Mouse (Mus musculus) left cerebral cortex, adult 2 months (tissue): Measurements from ENCODE around the gene Rnf103. TPM values are rescaled to one million over a fixed set of nuclear protein-coding genes. Genes with fewer than 3 reads are reported as not detected.

ENCODE experiments used
- DNase-seq, 2 experiments: peaks; one replicate each; pipeline ENCODE4 v3.0.0; 2021 to 2022; ENCODE audit warnings: low spot score in 2 of 2, mixed read lengths in 1 of 2; ENCODE audit errors: extremely low spot score in 1 of 2
- H3K27ac ChIP-seq: fragments of 200-600 bp; 2 replicates; pipeline ENCODE4 v1.8.1; 2022
- H3K4me3 ChIP-seq: fragments of 200-600 bp; 2 replicates; pipeline ENCODE4 v1.8.1; 2022
- CTCF ChIP-seq: fragments of 200-600 bp; IDR thresholded peaks from 2 replicates; pipeline ENCODE4 v1.8.1; 2022; ENCODE audit warnings: antibody characterized with exemption, mild to moderate bottlenecking, moderate library complexity
- intact Hi-C: fragments of 180-260 bp; cut with DNase I; formaldehyde crosslinking; loops from one replicate; pipeline ENCODE4 v1.15.1; 2025
- total RNA-seq, 2 experiments: library from RNA; stranded (reverse); gene quantifications; 2 replicates each; pipeline ENCODE4 v1.2.3; 2021

Rnf103 gene
- total RNA-seq, 2 experiments from 2014 or later = 50.9 to 54.8 TPM

GRCm38 (mm10) chr6:71543686-71544499 lies 50.2 kb downstream of the Rnf103 start, which contains the start of gene Chmp3:
Chmp3 (plus strand) TSS chr6:71543797.
- peak within 1 kb of the TSS; percentile 88 for H3K4me3 ChIP-seq
- DNase-seq = peak; percentile 95 to 97

GRCm38 (mm10) chr6:71555507-71555951 lies 61.8 kb downstream of the Rnf103 start:
- no peak overlapping the region for H3K4me3 ChIP-seq
- H3K27ac ChIP-seq = no peak overlapping the region
- no peak for TF ChIP-seq CTCF
- no peak for DNase-seq
- intact Hi-C loops = no loop called here

More at GRCm38 (mm10) chr6:71543686-71544499, 50.2 kb downstream of the Rnf103 start, which contains the start of gene Chmp3:
- peak within 1 kb of the TSS; percentile 92 for H3K27ac ChIP-seq
- intact Hi-C loops = loop anchor here (2.0 to 5.0 kb wide), 4 partner anchors 49 to 278 kb away; partner anchors contain the start of genes Krcc1 and Rmnd5a
- TF ChIP-seq CTCF = no peak

- no peak for DNase-seq
- no peak for TF ChIP-seq CTCF
- no peak overlapping the region for H3K27ac ChIP-seq
- no peak overlapping the region for H3K4me3 ChIP-seq
- intact Hi-C loops = no loop called here
Measured at GRCm38 (mm10) chr6:71556826-71557225, 63.1 kb downstream of the Rnf103 start.

Other genes with a start within 250 kb of the Rnf103 start
- gene Krcc1, start 222.2 kb upstream of the Rnf103 start, total RNA-seq = 10 to 100 TPM; 12.2 to 13.1 TPM
- gene Smyd1, start 171.7 kb upstream of the Rnf103 start, total RNA-seq = under 1 TPM; 0.61 to 0.72 TPM
- gene Cd8b1, start 171.1 kb upstream of the Rnf103 start, total RNA-seq = not detected
- not detected for gene Cd8a, start 120.5 kb upstream of the Rnf103 start, total RNA-seq
- gene Rmnd5a, start 53.3 kb upstream of the Rnf103 start, total RNA-seq = 100 to 1,000 TPM; 101 to 103 TPM
- gene Chmp3, start 49.9 kb downstream of the Rnf103 start, total RNA-seq = 100 to 1,000 TPM in 1 of 2 experiments, 10 to 100 TPM in 1; 100.0 to 109 TPM
- 10 to 100 TPM; 48.9 to 53.7 TPM for gene Kdm3a, start 139.1 kb downstream of the Rnf103 start, total RNA-seq
- gene Reep1, start 213.7 kb downstream of the Rnf103 start, total RNA-seq = 10 to 100 TPM; 81.4 to 81.5 TPM